Mouse (Mus musculus) retina, embryonic 14.5 days (tissue): ENCODE data around the gene D130043K22Rik.
A peak's percentile ranks its signal among the peaks of the same experiment; 100 is the strongest.

ENCODE experiments used
- DNase-seq: peaks from one replicate; pipeline ENCODE4 v3.0.0-alpha.2; 2015; ENCODE audit warnings: low spot score

The D130043K22Rik gene

GRCm38 (mm10) chr13:24903412-24903811 is 58.5 kb downstream of the D130043K22Rik start:
- DNase-seq, result no peak

GRCm38 (mm10) chr13:24905422-24905821 is 60.5 kb downstream of the D130043K22Rik start:
- DNase-seq, result no peak

- no peak for DNase-seq
These were observed 62.1 kb downstream of the D130043K22Rik start for GRCm38 (mm10) chr13:24906831-24907570.

GRCm38 (mm10) chr13:24909112-24909511 is 64.2 kb downstream of the D130043K22Rik start:
- DNase-seq, result no peak

GRCm38 (mm10) chr13:24913576-24913975 is 68.6 kb downstream of the D130043K22Rik start:
- no peak for DNase-seq

GRCm38 (mm10) chr13:24914915-24915314 is 70.0 kb downstream of the D130043K22Rik start:
- DNase-seq, result no peak

- DNase-seq, result no peak
These were observed 70.9 kb downstream of the D130043K22Rik start for GRCm38 (mm10) chr13:24915831-24916230.

- DNase-seq, result peak; percentile 82
These were observed 75.5 kb downstream of the D130043K22Rik start for GRCm38 (mm10) chr13:24920333-24920977.

- DNase-seq, result no peak
These were observed 76.3 kb downstream of the D130043K22Rik start for GRCm38 (mm10) chr13:24921281-24921680.

GRCm38 (mm10) chr13:24923991-24924390 is 79.1 kb downstream of the D130043K22Rik start:
- no peak for DNase-seq

GRCm38 (mm10) chr13:24930591-24930990 is 85.7 kb downstream of the D130043K22Rik start:
- DNase-seq, result no peak

- no peak for DNase-seq
These were observed 88.3 kb downstream of the D130043K22Rik start for GRCm38 (mm10) chr13:24933199-24933598.

- no peak for DNase-seq
These were observed 91.8 kb downstream of the D130043K22Rik start for GRCm38 (mm10) chr13:24936772-24937107.

- peak; percentile 84 for DNase-seq
These were observed 92.3 kb downstream of the D130043K22Rik start, which contains the start of gene Aldh5a1 for GRCm38 (mm10) chr13:24937108-24937838. Gene Aldh5a1, minus strand, starts transcription at chr13:24937661.

- DNase-seq, result no peak
These were observed 92.9 kb downstream of the D130043K22Rik start for GRCm38 (mm10) chr13:24937839-24938166.

GRCm38 (mm10) chr13:24938683-24939082 is 93.7 kb downstream of the D130043K22Rik start:
- DNase-seq, result peak; percentile 83

- no peak for DNase-seq
These were observed 94.5 kb downstream of the D130043K22Rik start for GRCm38 (mm10) chr13:24939472-24939871.

- DNase-seq, result no peak
These were observed 97.8 kb downstream of the D130043K22Rik start, which contains the start of gene Gpld1 for GRCm38 (mm10) chr13:24942512-24943282. Gene Gpld1, plus strand, starts transcription at chr13:24943152.

- DNase-seq, result no peak
These were observed 98.4 kb downstream of the D130043K22Rik start for GRCm38 (mm10) chr13:24943303-24943702.

GRCm38 (mm10) chr13:24945567-24945966 is 100.6 kb downstream of the D130043K22Rik start:
- peak; percentile 31 for DNase-seq

- DNase-seq, result no peak
These were observed 102.2 kb downstream of the D130043K22Rik start for GRCm38 (mm10) chr13:24947158-24947557.

GRCm38 (mm10) chr13:24948870-24949269 is 103.9 kb downstream of the D130043K22Rik start:
- no peak for DNase-seq
